Mouse (Mus musculus) kidney, embryonic 15.5 days (tissue): ENCODE results near the gene U2af2. TPM values are rescaled to one million over a fixed set of nuclear protein-coding genes. Genes with fewer than 3 reads are reported as not detected.

Experiments used
- ATAC-seq: fragments of 200-750 bp; cut with Nextera tagmentation; replicated peaks from 2 replicates; pipeline ENCODE4 v1.8.0; 2017; ENCODE audit warnings: moderate TSS enrichment; ENCODE audit not compliant: low FRiP score
- H3K27ac ChIP-seq: fragments of 300-500 bp; sonication (generic); 2 replicates; pipeline ENCODE4 v1.5.1; 2015; ENCODE audit warnings: mild to moderate bottlenecking, inconsistent platforms
- H3K27me3 ChIP-seq: fragments of 300-500 bp; sonication (generic); 2 replicates; pipeline ENCODE4 v1.6.1; 2015; ENCODE audit warnings: inconsistent platforms
- H3K36me3 ChIP-seq: fragments of 300-500 bp; sonication (generic); 2 replicates; pipeline ENCODE4 v1.6.1; 2015; ENCODE audit warnings: inconsistent platforms
- H3K4me1 ChIP-seq: fragments of 300-500 bp; sonication (generic); 2 replicates; pipeline ENCODE4 v1.6.1; 2015; ENCODE audit warnings: inconsistent platforms
- H3K4me2 ChIP-seq: fragments of 300-500 bp; sonication (generic); 2 replicates; pipeline ENCODE4 v1.6.1; 2015; ENCODE audit warnings: moderate library complexity, mild to moderate bottlenecking, inconsistent platforms
- H3K4me3 ChIP-seq: fragments of 300-500 bp; sonication (generic); replicated peaks from 2 replicates; pipeline ENCODE4 v1.5.1; 2015; ENCODE audit warnings: mild to moderate bottlenecking, inconsistent platforms
- H3K9ac ChIP-seq: fragments of 300-500 bp; sonication (generic); 2 replicates; pipeline ENCODE4 v1.6.1; 2015; ENCODE audit warnings: mild to moderate bottlenecking, inconsistent platforms
- H3K9me3 ChIP-seq: fragments of 300-500 bp; sonication (generic); replicated peaks from 2 replicates; pipeline ENCODE4 v1.6.1; 2016; ENCODE audit warnings: inconsistent platforms
- WGBS: fragments of 180-500 bp; shearing (Covaris S2); methylation state at CpG from one replicate; pipeline ENCODE4 v1.1.7; 2015; ENCODE audit warnings: mixed read lengths; 5-methylcytosine and 5-hydroxymethylcytosine counted together
- polyA plus RNA-seq: library from polyadenylated mRNA; unstranded; fragments of >200 nt; fragmentation: Nextera tagmentation; extraction: Ambion mirVana; gene quantifications from 2 replicates; pipeline ENCODE4 v1.2.1, GENCODE M21; 2015

The U2af2 gene
- polyA plus RNA-seq, 1 experiment from 2014 or later, result 145 TPM

DNA sequence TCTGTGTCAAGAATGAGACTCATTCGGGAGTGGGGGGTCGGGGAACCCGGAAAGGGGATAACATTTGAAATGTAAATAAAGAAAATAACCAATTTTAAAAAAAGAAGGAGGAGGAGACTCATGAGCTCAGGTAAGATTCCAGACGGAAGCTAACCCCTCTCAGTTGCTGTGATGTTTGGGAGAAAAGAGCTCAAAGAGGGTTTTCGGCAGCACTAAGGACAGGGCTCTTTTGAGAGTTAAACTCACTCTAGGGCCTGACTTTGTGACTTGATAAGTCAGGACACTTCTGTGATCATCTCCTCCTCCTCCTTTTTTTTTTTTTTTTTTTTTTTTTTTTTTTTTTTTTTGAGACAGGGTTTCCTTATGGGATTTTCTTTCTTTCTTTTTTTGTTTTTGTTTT lies 23.0 kb upstream of the U2af2 start:
- peaks cover 33% of the 10 kb centered on the region for H3K36me3 ChIP-seq
- H3K27me3 ChIP-seq, result no peaks in the 10 kb centered on the region
- H3K4me2 ChIP-seq, result peak overlapping the region; percentile 62
- 42% methylated on average over 5 of the region's 5 CpGs for WGBS
- H3K4me3 ChIP-seq, result peak overlapping the region; percentile 67
- ATAC-seq, result no peak
- peak overlapping the region; percentile 80 for H3K9ac ChIP-seq
- H3K9me3 ChIP-seq, result no peaks in the 10 kb centered on the region
- peaks cover 11% of the 10 kb centered on the region; the same call in 1 of the 2 replicates for H3K4me1 ChIP-seq
- peak overlapping the region; percentile 97; the same call in 1 of the 2 replicates for H3K27ac ChIP-seq

DNA sequence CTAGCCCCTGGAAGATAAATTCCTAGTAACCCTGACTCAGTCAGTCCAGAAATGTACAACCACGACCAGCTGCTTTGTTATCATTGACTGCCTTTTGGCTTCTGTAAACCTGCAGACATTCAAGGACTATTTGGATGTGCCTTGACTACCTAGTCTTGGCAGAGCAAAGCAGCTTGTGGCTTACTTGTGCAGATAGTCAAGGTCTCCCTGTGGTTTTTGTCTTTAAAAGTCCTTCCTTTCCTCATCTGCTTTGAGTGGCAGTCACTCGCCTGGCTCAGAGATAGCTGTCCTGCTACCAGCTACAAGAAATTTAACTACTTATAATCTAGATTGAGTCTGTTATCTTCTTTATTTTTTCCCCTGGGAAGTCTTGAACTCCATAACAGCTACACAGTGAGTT lies 17.0 kb upstream of the U2af2 start:
- Histone ChIP-seq H3K4me2 (no peak overlapping the region), H3K9me3 (no peaks in the 10 kb centered on the region), H3K36me3 (peaks cover 7% of the 10 kb centered on the region; the same call in 1 of the 2 replicates), H3K4me1 (no peaks in the 10 kb centered on the region), H3K27ac (no peak overlapping the region), H3K9ac (no peak overlapping the region), H3K4me3 (no peak overlapping the region), H3K27me3 (no peaks in the 10 kb centered on the region)
- ATAC-seq, result no peak
- WGBS, result 85% methylated on average over 2 of the region's 2 CpGs

DNA sequence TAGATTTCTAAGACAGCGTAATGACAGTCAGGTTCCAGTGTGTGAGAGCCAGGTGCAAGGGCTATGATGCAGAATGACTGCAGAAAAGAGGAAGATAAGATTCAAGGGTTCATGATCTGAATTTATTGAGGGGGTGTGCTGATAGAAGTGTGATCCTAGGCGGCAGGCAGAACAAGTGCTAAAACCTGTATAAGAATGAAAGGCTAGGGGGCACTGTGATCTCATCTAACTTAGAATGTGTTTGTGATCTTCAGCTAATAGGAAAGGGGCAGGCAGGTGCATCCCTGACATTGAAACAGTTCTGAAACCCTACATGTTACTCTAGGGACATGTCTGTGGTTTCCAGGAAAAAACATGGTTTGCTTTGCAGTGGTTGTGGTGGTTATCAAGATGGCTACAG lies 15.8 kb upstream of the U2af2 start:
- Histone ChIP-seq H3K27me3 (no peaks in the 10 kb centered on the region), H3K36me3 (peaks cover 4% of the 10 kb centered on the region; the same call in 1 of the 2 replicates), H3K9ac (no peak overlapping the region), H3K4me3 (no peak overlapping the region), H3K27ac (no peak overlapping the region), H3K4me1 (peaks cover 7% of the 10 kb centered on the region), H3K9me3 (no peaks in the 10 kb centered on the region), H3K4me2 (no peak overlapping the region)
- ATAC-seq, result no peak
- 71% methylated on average over 2 of the region's 2 CpGs for WGBS

DNA sequence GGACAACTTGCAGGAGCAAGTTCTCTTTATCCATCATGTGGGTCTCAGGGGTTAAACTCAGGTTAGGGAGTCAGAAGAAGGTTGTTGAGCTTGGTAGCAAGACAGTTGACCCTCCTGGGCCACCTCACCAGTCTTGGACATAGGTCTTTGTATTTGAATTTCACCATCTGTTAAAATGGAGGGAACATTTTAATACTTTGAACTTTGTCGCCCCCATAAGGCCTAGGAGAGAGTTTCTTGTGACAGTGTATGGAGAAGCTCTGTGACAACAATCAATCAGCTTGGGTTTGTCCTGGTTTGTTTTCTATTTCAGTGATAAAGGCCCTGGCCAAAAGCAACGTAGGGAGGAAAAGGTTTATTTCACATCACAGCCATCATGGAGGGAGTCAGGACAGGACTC lies 14.6 kb upstream of the U2af2 start:
- no peak for ATAC-seq
- 33% methylated on average over 2 of the region's 2 CpGs for WGBS

DNA sequence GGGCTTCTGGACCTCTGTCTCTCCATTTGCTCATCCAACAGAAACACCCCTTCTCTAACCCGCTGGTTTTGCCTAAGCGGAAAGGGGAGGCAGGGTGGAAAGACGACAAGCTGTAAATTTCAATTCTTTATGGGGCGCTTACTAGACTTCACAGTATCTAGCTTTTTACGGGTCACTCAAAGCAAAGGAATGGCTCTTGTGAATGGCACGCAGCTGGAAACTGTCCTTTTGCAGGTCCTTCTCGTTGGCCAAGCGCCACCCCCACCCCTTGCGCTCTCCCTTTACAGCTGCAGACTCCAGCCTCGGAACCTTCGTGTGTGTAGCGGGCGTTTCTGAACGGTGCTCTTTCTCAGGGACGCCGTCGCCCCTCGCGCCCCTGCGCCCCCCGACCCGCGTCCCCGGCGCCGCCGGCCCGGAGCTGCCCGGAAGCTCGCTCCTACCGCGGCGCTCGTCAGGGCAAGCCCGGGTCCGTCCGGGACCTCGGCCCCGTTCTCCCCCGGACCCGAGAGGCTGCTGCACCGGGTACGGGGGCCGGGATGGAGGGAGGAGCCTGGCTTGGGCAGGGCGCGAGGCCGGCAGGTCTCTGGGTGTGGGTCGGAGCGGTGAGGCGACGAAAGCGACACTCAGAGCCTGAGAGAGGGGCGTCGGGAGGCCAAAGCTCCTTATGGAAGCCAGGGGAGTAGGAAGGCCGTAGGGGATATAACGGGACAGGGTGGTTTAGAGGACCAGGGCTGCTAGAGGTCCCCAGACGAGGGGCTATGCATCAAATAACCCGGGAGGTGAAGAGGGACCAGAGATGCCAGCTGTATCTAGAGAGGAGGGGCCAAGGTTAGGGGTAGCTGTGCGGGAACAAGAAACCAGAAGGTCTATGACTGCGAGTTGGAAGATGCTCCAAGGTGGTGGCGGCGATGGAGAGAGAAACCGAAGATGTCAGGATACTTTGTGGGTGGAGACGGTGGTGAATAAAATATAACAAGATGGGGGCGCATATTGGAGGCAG lies 10.4 kb upstream of the U2af2 start, which contains the start of gene Zfp580:
Gene Zfp580 (plus strand): TSS at position 346 of the 1,000 bp plus-strand sequence.
- Histone ChIP-seq H3K9ac (peak within 1 kb of the TSS; percentile 71), H3K9me3 (no peaks in the 10 kb centered on the region)

More for the DNA sequence above, 14.6 kb upstream of the U2af2 start:
- no peak overlapping the region for H3K4me3 ChIP-seq
- no peak overlapping the region for H3K9ac ChIP-seq
- H3K9me3 ChIP-seq, result no peaks in the 10 kb centered on the region
- 0 out of 2 replicates have a peak, but pooled peaks cover 6% of the 10 kb centered on the region for H3K27me3 ChIP-seq
- H3K4me1 ChIP-seq, result peaks cover 14% of the 10 kb centered on the region
- no peaks in the 10 kb centered on the region for H3K36me3 ChIP-seq
- no peak overlapping the region for H3K27ac ChIP-seq
- H3K4me2 ChIP-seq, result no peak overlapping the region

DNA sequence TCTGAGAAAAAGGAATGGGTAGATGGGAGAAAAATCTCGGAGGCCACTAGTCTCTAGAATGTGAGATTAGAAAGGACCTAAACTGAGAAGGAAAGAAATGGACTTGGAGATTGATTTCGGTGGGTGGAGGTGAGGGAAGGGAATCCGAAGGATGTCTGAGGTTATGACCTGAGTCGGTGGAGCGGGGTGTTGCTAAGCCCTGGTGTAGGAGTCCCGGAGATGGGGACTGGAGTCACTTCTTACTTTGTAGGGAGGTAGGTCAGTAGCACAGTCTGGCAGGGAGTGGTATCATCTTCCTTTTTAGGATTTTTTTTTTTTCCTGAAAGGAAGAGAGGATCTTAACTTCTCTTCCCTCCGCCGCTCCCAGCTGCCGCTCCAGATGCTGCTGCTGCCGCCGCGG lies 9.5 kb upstream of the U2af2 start:
- H3K27me3 ChIP-seq, result peaks cover 54% of the 10 kb centered on the region
- peak overlapping the region; percentile 84 for H3K27ac ChIP-seq
- no peaks in the 10 kb centered on the region for H3K36me3 ChIP-seq
- peak overlapping the region; percentile 87 for H3K4me2 ChIP-seq
- ATAC-seq, result no peak
- peaks cover 54% of the 10 kb centered on the region for H3K4me1 ChIP-seq
- H3K9ac ChIP-seq, result peak overlapping the region; percentile 71
- peak overlapping the region; percentile 64 for H3K4me3 ChIP-seq
- WGBS, result under 1% methylated on average over 12 of the region's 12 CpGs
- H3K9me3 ChIP-seq, result no peaks in the 10 kb centered on the region

More for the DNA sequence above, 10.4 kb upstream of the U2af2 start, which contains the start of gene Zfp580:
- ATAC-seq, result peak; percentile 82
- H3K27me3 ChIP-seq, result peaks cover 47% of the 10 kb centered on the region
- H3K36me3 ChIP-seq, result no peaks in the 10 kb centered on the region
- WGBS, result 1% methylated on average over 65 of the region's 65 CpGs
- peak within 1 kb of the TSS; percentile 84 for H3K27ac ChIP-seq
- H3K4me3 ChIP-seq, result peak within 1 kb of the TSS; percentile 64
- peaks cover 45% of the 10 kb centered on the region for H3K4me1 ChIP-seq
- H3K4me2 ChIP-seq, result peak within 1 kb of the TSS; percentile 87

DNA sequence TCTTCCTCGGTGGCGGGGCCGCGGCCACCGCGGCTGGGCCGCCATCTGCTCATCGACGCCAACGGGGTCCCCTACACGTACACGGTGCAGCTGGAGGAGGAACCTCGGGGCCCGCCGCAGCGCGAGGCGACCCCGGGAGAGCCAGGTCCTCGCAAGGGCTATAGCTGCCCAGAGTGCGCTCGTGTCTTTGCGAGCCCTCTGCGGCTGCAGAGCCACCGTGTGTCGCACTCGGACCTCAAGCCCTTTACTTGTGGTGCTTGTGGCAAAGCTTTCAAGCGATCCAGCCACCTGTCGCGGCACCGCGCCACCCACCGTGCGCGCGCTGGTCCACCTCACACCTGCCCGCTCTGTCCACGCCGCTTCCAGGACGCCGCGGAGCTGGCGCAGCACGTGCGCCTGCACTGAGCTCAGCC lies 9.0 kb upstream of the U2af2 start:
- ATAC-seq, result no peak
- H3K9ac ChIP-seq, result peak overlapping the region; percentile 71
- H3K9me3 ChIP-seq, result no peaks in the 10 kb centered on the region
- no peaks in the 10 kb centered on the region for H3K36me3 ChIP-seq
- peak overlapping the region; percentile 64 for H3K4me3 ChIP-seq
- peaks cover 59% of the 10 kb centered on the region for H3K27me3 ChIP-seq
- peak overlapping the region; percentile 87 for H3K4me2 ChIP-seq
- H3K27ac ChIP-seq, result 0 out of 2 replicates have a peak overlapping the region, but pooled peaks have one; percentile 14
- 3% methylated on average over 45 of the region's 45 CpGs for WGBS
- peaks cover 59% of the 10 kb centered on the region for H3K4me1 ChIP-seq

DNA sequence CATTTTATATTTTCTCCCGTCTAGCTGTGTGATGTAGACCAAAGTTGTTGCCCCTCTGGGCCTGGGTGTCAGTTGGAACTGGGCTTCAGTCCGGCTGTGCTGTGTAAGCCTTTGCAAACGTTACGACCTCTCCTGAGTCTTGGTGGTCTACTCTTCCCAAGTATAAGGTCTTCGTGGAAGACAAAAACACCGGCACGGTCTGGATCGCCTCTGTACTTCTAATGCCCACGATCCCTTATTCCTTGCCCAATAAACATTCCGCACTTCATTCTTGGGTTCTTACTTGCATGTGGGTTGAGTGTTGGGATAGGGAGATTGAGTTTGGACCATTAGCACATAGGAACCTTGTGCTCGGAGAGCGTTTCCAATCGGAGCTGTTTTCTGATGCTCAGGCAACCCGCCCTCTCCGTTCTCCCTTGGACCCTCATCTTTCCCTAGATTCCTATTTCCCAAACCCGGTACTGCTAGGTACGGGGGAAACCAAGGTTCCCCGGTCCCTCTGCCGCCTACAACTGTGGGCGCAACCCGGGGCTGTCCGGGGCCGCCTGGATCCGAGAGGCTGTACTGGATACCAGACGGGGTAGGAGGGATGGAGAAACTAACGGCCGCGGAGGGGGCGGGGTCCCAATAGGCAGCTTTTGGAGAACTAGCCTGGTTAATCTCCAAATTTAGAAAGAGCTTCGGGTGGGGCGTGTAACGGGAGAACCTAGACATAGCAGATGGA lies 8.3 kb upstream of the U2af2 start:
- peak overlapping the region; percentile 87 for H3K4me2 ChIP-seq
- no peaks in the 10 kb centered on the region for H3K9me3 ChIP-seq
- no peak for ATAC-seq
- H3K27me3 ChIP-seq, result peaks cover 64% of the 10 kb centered on the region
- H3K36me3 ChIP-seq, result no peaks in the 10 kb centered on the region
- H3K4me1 ChIP-seq, result peaks cover 63% of the 10 kb centered on the region
- H3K9ac ChIP-seq, result peak overlapping the region; percentile 71
- peak overlapping the region; percentile 64 for H3K4me3 ChIP-seq
- WGBS, result 9% methylated on average over 32 of the region's 32 CpGs
- no peak overlapping the region for H3K27ac ChIP-seq

DNA sequence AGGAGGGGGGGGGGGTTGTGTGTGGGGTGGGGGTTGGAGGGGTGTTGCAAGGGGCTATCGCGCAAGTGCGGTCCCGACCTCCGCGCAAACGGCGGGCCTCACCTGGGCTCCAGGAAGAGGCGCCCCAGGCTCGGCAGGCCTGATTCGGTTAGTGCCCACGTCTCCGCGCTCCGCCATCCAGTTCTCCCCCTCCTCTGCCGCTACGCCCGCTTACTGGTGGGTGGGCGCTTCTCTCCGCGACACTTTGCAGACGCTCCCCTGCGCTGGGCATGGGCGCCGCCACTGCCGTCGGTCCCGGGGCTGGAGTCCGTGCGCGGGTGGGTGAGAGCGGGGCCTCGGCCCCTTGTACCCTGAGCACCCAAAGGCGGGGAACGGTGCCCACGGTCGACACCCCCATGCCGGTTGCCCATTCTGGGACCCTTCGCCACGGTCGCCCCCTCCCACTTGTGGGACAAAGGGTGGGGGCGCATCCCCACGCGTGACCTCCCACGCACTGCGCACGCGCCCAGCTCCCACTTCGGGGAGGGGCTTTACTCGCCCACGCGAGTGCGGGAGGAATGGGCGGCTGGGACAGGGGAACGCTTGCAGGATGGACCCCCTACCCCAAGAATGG lies 5.2 kb upstream of the U2af2 start:
- H3K27ac ChIP-seq, result peak overlapping the region; percentile 56

DNA sequence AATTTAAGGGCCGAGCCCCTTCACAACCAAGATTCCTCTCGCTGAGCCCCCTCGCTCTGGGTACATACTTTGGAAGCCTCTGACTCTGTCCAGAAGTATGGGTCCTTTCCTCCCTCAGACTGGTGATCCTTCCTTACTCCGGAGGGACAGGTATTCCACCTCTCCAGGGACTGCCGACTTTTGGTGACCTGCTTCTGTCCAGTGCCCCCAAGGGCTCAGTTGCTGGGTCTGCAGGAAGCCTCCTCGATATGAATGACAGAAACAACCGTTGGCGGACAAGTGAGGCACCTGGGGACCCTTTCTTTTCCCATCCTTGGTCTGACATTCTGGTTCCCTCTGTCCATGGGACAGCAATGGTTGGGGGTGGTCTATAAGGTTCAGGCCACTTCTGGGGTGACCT lies 4.6 kb upstream of the U2af2 start:
- no peaks in the 10 kb centered on the region for H3K36me3 ChIP-seq
- H3K4me2 ChIP-seq, result peak overlapping the region; percentile 88
- no peaks in the 10 kb centered on the region for H3K9me3 ChIP-seq
- WGBS, result 28% methylated on average over 8 of the region's 8 CpGs
- peaks cover 66% of the 10 kb centered on the region for H3K4me1 ChIP-seq
- no peak for ATAC-seq
- peak overlapping the region; percentile 61 for H3K4me3 ChIP-seq
- peak overlapping the region; percentile 56; the same call in 1 of the 2 replicates for H3K27ac ChIP-seq
- peaks cover 58% of the 10 kb centered on the region for H3K27me3 ChIP-seq
- peak overlapping the region; percentile 64 for H3K9ac ChIP-seq

More for the DNA sequence above, 5.2 kb upstream of the U2af2 start:
- peak overlapping the region; percentile 64 for H3K9ac ChIP-seq
- H3K4me3 ChIP-seq, result peak overlapping the region; percentile 61
- 1% methylated on average over 49 of the region's 55 CpGs for WGBS
- peaks cover 72% of the 10 kb centered on the region for H3K4me1 ChIP-seq
- H3K36me3 ChIP-seq, result no peaks in the 10 kb centered on the region
- no peak for ATAC-seq
- no peaks in the 10 kb centered on the region for H3K9me3 ChIP-seq
- H3K27me3 ChIP-seq, result peaks cover 63% of the 10 kb centered on the region
- peak overlapping the region; percentile 88 for H3K4me2 ChIP-seq

DNA sequence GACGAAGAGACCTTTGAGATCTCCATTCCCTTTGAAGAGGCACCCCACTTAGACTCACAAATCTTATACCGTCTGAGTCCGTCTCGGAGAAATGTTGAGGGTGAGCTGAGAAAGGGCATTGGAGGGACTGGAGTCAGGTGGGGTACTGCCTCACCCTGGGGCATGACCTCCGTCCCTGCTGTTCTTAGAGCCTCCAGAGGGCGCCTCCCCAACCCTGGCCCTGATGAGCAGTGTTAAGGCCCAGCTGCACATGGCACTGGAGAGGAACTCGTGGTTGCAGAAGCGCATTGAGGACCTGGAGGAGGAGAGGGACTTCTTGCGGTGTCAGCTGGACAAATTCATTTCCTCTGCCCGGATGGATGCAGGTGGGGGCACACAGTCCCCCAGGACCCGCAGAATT lies 4.1 kb upstream of the U2af2 start:
- Histone ChIP-seq H3K36me3 (no peaks in the 10 kb centered on the region), H3K4me2 (peak overlapping the region; percentile 88), H3K27me3 (peaks cover 54% of the 10 kb centered on the region), H3K27ac (0 out of 2 replicates have a peak overlapping the region, but pooled peaks have one; percentile 56), H3K9ac (no peak overlapping the region), H3K4me3 (peak overlapping the region; percentile 61), H3K9me3 (no peaks in the 10 kb centered on the region), H3K4me1 (peaks cover 62% of the 10 kb centered on the region)
- 27% methylated on average over 11 of the region's 11 CpGs for WGBS
- no peak for ATAC-seq
